Mouse (Mus musculus): Measurements from ENCODE around the gene Atf3.

Atf3 gene

GRCm38 (mm10) chr1:191217939-191218338 is at the start of gene Atf3:
Gene Atf3, minus strand, starts transcription at chr1:191218039.
- no peak for DNase-seq

GRCm38 (mm10) chr1:191267162-191267561 is 49.3 kb upstream of the Atf3 start:
- DNase-seq, result no peak

- DNase-seq, result no peak
These were observed 45.6 kb upstream of the Atf3 start for GRCm38 (mm10) chr1:191263471-191263870.

GRCm38 (mm10) chr1:191261861-191262260 is 44.0 kb upstream of the Atf3 start:
- DNase-seq, result no peak

GRCm38 (mm10) chr1:191259661-191260060 is 41.8 kb upstream of the Atf3 start:
- DNase-seq, result no peak

- no peak for DNase-seq
These were observed 41.3 kb upstream of the Atf3 start for GRCm38 (mm10) chr1:191259121-191259520.

- no peak for DNase-seq
These were observed 40.7 kb upstream of the Atf3 start for GRCm38 (mm10) chr1:191258521-191258920.

GRCm38 (mm10) chr1:191257981-191258380 is 40.1 kb upstream of the Atf3 start:
- DNase-seq, result no peak

- DNase-seq, result no peak
These were observed 39.5 kb upstream of the Atf3 start for GRCm38 (mm10) chr1:191257351-191257771.

- DNase-seq, result no peak
These were observed 38.9 kb upstream of the Atf3 start for GRCm38 (mm10) chr1:191256566-191257350.

GRCm38 (mm10) chr1:191256134-191256533 is 38.3 kb upstream of the Atf3 start:
- no peak for DNase-seq

- peak; percentile 68 to 75 for DNase-seq
These were observed 36.6 kb upstream of the Atf3 start for GRCm38 (mm10) chr1:191254448-191254847.

GRCm38 (mm10) chr1:191253636-191254035 is 35.8 kb upstream of the Atf3 start:
- no peak for DNase-seq

GRCm38 (mm10) chr1:191249975-191250374 is 32.1 kb upstream of the Atf3 start:
- DNase-seq, result no peak

- no peak for DNase-seq
These were observed 30.6 kb upstream of the Atf3 start for GRCm38 (mm10) chr1:191248423-191248822.

GRCm38 (mm10) chr1:191247561-191247960 is 29.7 kb upstream of the Atf3 start:
- DNase-seq, result no peak

GRCm38 (mm10) chr1:191243855-191244254 is 26.0 kb upstream of the Atf3 start:
- no peak for DNase-seq

- no peak for DNase-seq
These were observed 24.3 kb upstream of the Atf3 start for GRCm38 (mm10) chr1:191242065-191242698.

- no peak for DNase-seq
These were observed 23.7 kb upstream of the Atf3 start for GRCm38 (mm10) chr1:191241574-191241973.

GRCm38 (mm10) chr1:191239602-191240001 is 21.8 kb upstream of the Atf3 start:
- no peak for DNase-seq

- DNase-seq, result no peak
These were observed 18.1 kb upstream of the Atf3 start for GRCm38 (mm10) chr1:191235788-191236542.

GRCm38 (mm10) chr1:191234837-191235236 is 17.0 kb upstream of the Atf3 start:
- no peak for DNase-seq

- no peak for DNase-seq
These were observed 12.6 kb upstream of the Atf3 start for GRCm38 (mm10) chr1:191230355-191230931.

Measured in lung, adult 18-20 months (tissue).